Mouse (Mus musculus): ENCODE results near the gene Idua.

The Idua gene

GRCm38 (mm10) chr5:108726557-108727248 is 66.6 kb downstream of the Idua start:
- peak; percentile 85 to 89 for DNase-seq

GRCm38 (mm10) chr5:108727425-108727824 is 67.3 kb downstream of the Idua start:
- DNase-seq, result no peak

Data from cerebellum, postnatal 14 days (tissue).